ENCODE assay signal across 8 mouse cellular contexts in the genomic region with DNA sequence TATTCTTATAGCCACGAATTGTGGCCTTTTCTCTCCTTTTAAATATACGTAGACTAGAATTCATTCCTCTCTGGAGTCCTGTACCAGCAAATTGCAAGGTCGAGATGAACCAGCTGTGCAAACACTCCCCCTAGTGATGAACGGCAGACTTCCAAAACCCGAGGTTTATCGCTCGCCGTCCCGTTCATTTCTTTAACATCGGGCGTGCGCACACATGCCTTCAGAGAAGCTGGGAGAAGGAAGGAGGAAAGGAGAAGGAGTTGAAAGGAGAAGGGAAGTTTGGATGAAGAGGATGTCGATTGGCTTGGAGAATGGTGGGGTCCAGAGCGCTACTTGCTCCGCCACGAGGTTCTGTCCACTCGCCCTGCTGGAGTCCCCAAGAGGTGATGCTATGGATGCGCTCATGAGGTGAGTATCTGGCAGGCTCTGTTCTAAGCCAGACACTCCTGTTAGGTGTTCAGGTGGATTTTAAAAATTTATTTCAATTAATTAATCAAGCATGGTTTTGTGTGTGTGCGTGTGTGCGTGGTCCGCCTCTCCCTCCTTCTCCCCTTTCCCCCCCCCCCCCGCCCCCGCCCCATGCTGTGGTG. TPM values are rescaled to one million over a fixed set of nuclear protein-coding genes. Genes with fewer than 3 reads are reported as not detected.
DNase-seq lines count a peak whose midpoint lies in the region; ATAC-seq and TF ChIP-seq lines count a peak whose summit lies in the region.

No protein-coding gene starts in this region.

- H3K27me3 ChIP-seq in cerebellum, adult 2 months (ENCODE audit: control insufficient read depth, insufficient read depth, low read length), result no peaks in the 10 kb centered on the region
- H3K27me3 ChIP-seq in forebrain, postnatal 0 days (ENCODE audit: insufficient read depth, low read length), result no peaks in the 10 kb centered on the region
- no peaks in the 10 kb centered on the region for H3K27me3 ChIP-seq in hindbrain, postnatal 0 days (ENCODE audit: insufficient read depth, low read length)

- H3K9me3 ChIP-seq in forebrain, postnatal 0 days (ENCODE audit: low read length), result no peaks in the 10 kb centered on the region
- H3K9me3 ChIP-seq in hindbrain, postnatal 0 days (ENCODE audit: low read length), result no peaks in the 10 kb centered on the region

- H3K9ac ChIP-seq in forebrain, postnatal 0 days, result no peak overlapping the region
- H3K9ac ChIP-seq in hindbrain, postnatal 0 days (replicated peaks; ENCODE audit: low read length), result no peak overlapping the region

- ATAC-seq in CD4-positive, CD25-positive, alpha-beta regulatory T cell, adult 4 months, result no peak
- ATAC-seq in forebrain, postnatal 0 days, result peak; percentile 50; the same call in 1 of the 2 replicates
- no peak for ATAC-seq in hindbrain, postnatal 0 days

- TF ChIP-seq POLR2A in cerebellum, adult 2 months (IDR thresholded peaks at IDR 0.05; ENCODE audit: borderline replicate concordance, insufficient read depth, low read length), result no peak

- H3K36me3 ChIP-seq in forebrain, postnatal 0 days (ENCODE audit: insufficient read depth), result no peaks in the 10 kb centered on the region
- H3K36me3 ChIP-seq in hindbrain, postnatal 0 days (ENCODE audit: insufficient read depth, low read length), result no peaks in the 10 kb centered on the region

- no peak overlapping the region for H3K27ac ChIP-seq in cerebellum, adult 2 months (ENCODE audit: insufficient read depth, low read length)
- no peak overlapping the region for H3K27ac ChIP-seq in forebrain, postnatal 0 days (ENCODE audit: low read depth, low read length)
- no peak overlapping the region for H3K27ac ChIP-seq in hindbrain, postnatal 0 days
- H3K27ac ChIP-seq in left cerebral cortex, adult 2 months, result no peak overlapping the region

- H3K4me1 ChIP-seq in cerebellum, adult 2 months (ENCODE audit: control insufficient read depth, insufficient read depth, low read length), result no peaks in the 10 kb centered on the region
- no peaks in the 10 kb centered on the region for H3K4me1 ChIP-seq in forebrain, postnatal 0 days (ENCODE audit: insufficient read depth)
- H3K4me1 ChIP-seq in hindbrain, postnatal 0 days (ENCODE audit: insufficient read depth, low read length), result no peaks in the 10 kb centered on the region

- H3K4me3 ChIP-seq in cerebellum, adult 2 months (replicated peaks; ENCODE audit: insufficient read depth, low read depth, low read length), result no peak overlapping the region
- 0 out of 2 replicates have a peak overlapping the region, but pooled peaks have one; percentile 18 for H3K4me3 ChIP-seq in forebrain, postnatal 0 days (ENCODE audit: low read depth, low read length)
- H3K4me3 ChIP-seq in hindbrain, postnatal 0 days (ENCODE audit: low read length), result peak overlapping the region; percentile 19
- H3K4me3 ChIP-seq in left cerebral cortex, adult 2 months, result no peak overlapping the region

- peak; percentile 40; the same call in 1 of the 2 replicates for TF ChIP-seq CTCF in cerebellum, adult 2 months (IDR thresholded peaks at IDR 0.05; ENCODE audit: borderline replicate concordance, insufficient read depth, low read depth, low read length)
- peak; percentile 75 for TF ChIP-seq CTCF in forebrain, postnatal 0 days (IDR thresholded peaks at IDR 0.05; ENCODE audit: low read depth)
- TF ChIP-seq CTCF in hindbrain, postnatal 0 days (IDR thresholded peaks at IDR 0.05; ENCODE audit: low read depth), result peak; percentile 78
- peak; percentile 86 for TF ChIP-seq CTCF in left cerebral cortex, adult 2 months (IDR thresholded peaks at IDR 0.05)

- peak overlapping the region; percentile 34 for H3K4me2 ChIP-seq in forebrain, postnatal 0 days (ENCODE audit: low read depth)
- peak overlapping the region; percentile 50 for H3K4me2 ChIP-seq in hindbrain, postnatal 0 days (ENCODE audit: low read depth, low read length)

- 16% methylated on average over 23 of the region's 23 CpGs for WGBS in cerebellum, adult 2 months
- 12% methylated on average over 22 of the region's 23 CpGs for WGBS in forebrain, postnatal 0 days
- WGBS in hindbrain, postnatal 0 days, result 10% methylated on average over 21 of the region's 23 CpGs

- intact Hi-C loops in left cerebral cortex, adult 2 months (cut with DNase I), result loop anchor here (1.0 kb wide), 1 partner anchor 137 kb away; no protein-coding TSS in a partner anchor

- DNase-seq in CD4-positive, CD25-positive, alpha-beta regulatory T cell, adult 2 months (ENCODE audit: low read depth, low spot score), result peak; percentile 50
- DNase-seq in cerebellum, adult 2 months, result peak; percentile 56 to 68
- peak; percentile 78 for DNase-seq in forebrain, postnatal 0 days
- peak; percentile 85 for DNase-seq in hindbrain, postnatal 0 days (ENCODE audit: low spot score)
- DNase-seq in left cerebral cortex, adult 2 months (ENCODE audit: extremely low spot score in 1 of 2, low spot score in 2 of 2), result peak; percentile 64 to 70
- peak; percentile 61 to 80 for DNase-seq in lung, postnatal 4 days
- peak; percentile 59 for DNase-seq in right cerebral cortex, postnatal 4 days

RNA-seq across cellular contexts. Expression of a gene that starts 6.9 kb away (rescaled TPM):
- not detected for polyA plus RNA-seq in CD4-positive, CD25-positive, alpha-beta regulatory T cell, adult 4 months (2017; shearing (Covaris generic))
- 7.9 and 14.7 TPM in 2 replicates for polyA plus RNA-seq in cerebellum, adult 2 months (2012; rRNA removed)
- 3.5 and 5.5 TPM in 2 replicates for total RNA-seq in forebrain, postnatal 0 days (2014; rRNA removed)
- polyA plus RNA-seq in forebrain, postnatal 0 days (2015; fragmentation: Nextera tagmentation; extraction: Ambion mirVana), result 3.7 and 6.2 TPM in 2 replicates
- total RNA-seq in hindbrain, postnatal 0 days (2014; rRNA removed), result 4.5 and 6.2 TPM in 2 replicates
- polyA plus RNA-seq in hindbrain, postnatal 0 days (2015; fragmentation: Nextera tagmentation; extraction: Ambion mirVana), result 7.7 and 8.9 TPM in 2 replicates
- total RNA-seq in left cerebral cortex, adult 2 months (2021), result 1 to 10 TPM; 1.7 to 2.6 TPM

RNA-seq across cellular contexts. Expression of a gene that starts 8.0 kb away (rescaled TPM):
- polyA plus RNA-seq in CD4-positive, CD25-positive, alpha-beta regulatory T cell, adult 4 months (2017; shearing (Covaris generic)), result 1 to 10 TPM; 1.2 to 2.7 TPM
- 32.1 and 35.8 TPM in 2 replicates for polyA plus RNA-seq in cerebellum, adult 2 months (2012; rRNA removed)
- total RNA-seq in forebrain, postnatal 0 days (2014; rRNA removed), result 72.3 and 83.8 TPM in 2 replicates
- 50.3 and 52.2 TPM in 2 replicates for polyA plus RNA-seq in forebrain, postnatal 0 days (2015; fragmentation: Nextera tagmentation; extraction: Ambion mirVana)
- total RNA-seq in hindbrain, postnatal 0 days (2014; rRNA removed), result 78.9 and 87.1 TPM in 2 replicates
- polyA plus RNA-seq in hindbrain, postnatal 0 days (2015; fragmentation: Nextera tagmentation; extraction: Ambion mirVana), result 63.0 and 67.4 TPM in 2 replicates
- total RNA-seq in left cerebral cortex, adult 2 months (2021), result 10 to 100 TPM; 57.0 to 63.6 TPM

Comparison
In these comparisons a context has a peak if more than half of its experiments do, and no peak if none do; other contexts are left out.
1. H3K4me3 ChIP-seq: peak in forebrain, postnatal 0 days (single experiment) and hindbrain, postnatal 0 days (single experiment); none in cerebellum, adult 2 months (single experiment) and left cerebral cortex, adult 2 months (single experiment).
2. Peak in every context shown above with its lines, with median percentiles within 50 percentile points of each other: DNase-seq and CTCF ChIP-seq.